Mouse (Mus musculus) retina, postnatal 7 days (tissue): ENCODE measurements around the gene Ssbp1.

Experiments used
- DNase-seq: peaks from one replicate; pipeline ENCODE4 v3.0.0-alpha.2; 2012; ENCODE audit warnings: low read depth, low spot score

Ssbp1 gene

GRCm38 (mm10) chr6:40454436-40455041 is 16.6 kb upstream of the Ssbp1 start:
- no peak for DNase-seq

- DNase-seq, result no peak
These were observed 5.4 kb upstream of the Ssbp1 start for GRCm38 (mm10) chr6:40465710-40466109.

GRCm38 (mm10) chr6:40471720-40472010 is 513 bp downstream of the Ssbp1 start:
- no peak for DNase-seq

GRCm38 (mm10) chr6:40476132-40476531 is 5.0 kb downstream of the Ssbp1 start:
- DNase-seq, result no peak

GRCm38 (mm10) chr6:40479705-40480104 is 8.6 kb downstream of the Ssbp1 start:
- DNase-seq, result no peak

GRCm38 (mm10) chr6:40482318-40482717 is 11.2 kb downstream of the Ssbp1 start:
- DNase-seq, result no peak

GRCm38 (mm10) chr6:40490933-40491332 is 19.8 kb downstream of the Ssbp1 start, which contains the start of gene Tas2r137:
Gene Tas2r137 (plus strand): TSS chr6:40491233.
- DNase-seq, result no peak

- no peak for DNase-seq
These were observed 22.1 kb downstream of the Ssbp1 start, which contains the start of gene Tas2r108 for GRCm38 (mm10) chr6:40493229-40493628. Gene Tas2r108 (plus strand): TSS chr6:40493529.

- DNase-seq, result no peak
These were observed 48.3 kb downstream of the Ssbp1 start, which contains the start of gene Prss37 for GRCm38 (mm10) chr6:40519408-40519807. Gene Prss37 (minus strand): TSS chr6:40519508.
